Mouse (Mus musculus) hindbrain, postnatal 0 days (tissue): ENCODE measurements around the gene Itga8. TPM values are rescaled to one million over a fixed set of nuclear protein-coding genes. Genes with fewer than 3 reads are reported as not detected.

Source experiments
- ATAC-seq: fragments of 200-750 bp; cut with Nextera tagmentation; 2 replicates; pipeline ENCODE4 v1.8.0; 2017; ENCODE audit warnings: mild to moderate bottlenecking, moderate TSS enrichment, moderate library complexity
- DNase-seq: peaks from one replicate; pipeline ENCODE4 v3.0.0-alpha.2; 2015; ENCODE audit warnings: low spot score
- H3K27ac ChIP-seq: fragments of 300-500 bp; sonication (generic); 2 replicates; pipeline ENCODE4 v1.5.1; 2014; ENCODE audit warnings: mild to moderate bottlenecking
- H3K27me3 ChIP-seq: fragments of 300-500 bp; sonication (generic); 2 replicates; pipeline ENCODE4 v1.6.1; 2014; ENCODE audit warnings: low read length, mixed read lengths; ENCODE audit not compliant: insufficient read depth
- H3K36me3 ChIP-seq: fragments of 300-500 bp; sonication (generic); 2 replicates; pipeline ENCODE4 v1.6.1; 2014; ENCODE audit warnings: low read length, mixed read lengths; ENCODE audit not compliant: insufficient read depth
- H3K4me1 ChIP-seq: fragments of 300-500 bp; sonication (generic); 2 replicates; pipeline ENCODE4 v1.6.1; 2014; ENCODE audit warnings: antibody characterized with exemption, low read length, mixed read lengths; ENCODE audit not compliant: insufficient read depth
- H3K4me2 ChIP-seq: fragments of 300-500 bp; sonication (generic); 2 replicates; pipeline ENCODE4 v1.6.1; 2014; ENCODE audit warnings: low read depth, mild to moderate bottlenecking, low read length, moderate library complexity, mixed read lengths
- H3K4me3 ChIP-seq: fragments of 300-500 bp; sonication (generic); 2 replicates; pipeline ENCODE4 v1.5.1; 2014; ENCODE audit warnings: low read length
- H3K9ac ChIP-seq: fragments of 300-500 bp; sonication (generic); replicated peaks from 2 replicates; pipeline ENCODE4 v1.6.1; 2014; ENCODE audit warnings: mild to moderate bottlenecking, low read length, moderate library complexity, mixed read lengths
- H3K9me3 ChIP-seq: fragments of 300-500 bp; sonication (generic); 2 replicates; pipeline ENCODE4 v1.6.1; 2016; ENCODE audit warnings: low read length, mixed read lengths
- CTCF ChIP-seq: IDR thresholded peaks from 2 replicates; pipeline ENCODE4 v1.5.1; 2016; ENCODE audit warnings: antibody characterized with exemption, control low read depth, low read depth
- WGBS: fragments of 180-500 bp; shearing (Covaris S2); extraction: QIAGEN DNeasy Blood & Tissue Kit; methylation state at CpG from one replicate; pipeline ENCODE4 v1.1.7; 2014; 5-methylcytosine and 5-hydroxymethylcytosine counted together
- polyA plus RNA-seq: library from polyadenylated mRNA; unstranded; fragments of >200 nt; fragmentation: Nextera tagmentation; extraction: Ambion mirVana; gene quantifications from 2 replicates; pipeline ENCODE4 v1.2.1, GENCODE M21; 2015
- total RNA-seq: library from RNA; depleted of rRNA; stranded (reverse); fragments of >200 nt; gene quantifications from 2 replicates; pipeline ENCODE4 v1.2.3, GENCODE M21; 2014

Gene Itga8
- total and polyA plus RNA-seq, 2 experiments from 2014 or later: 2.9 to 3.6 TPM

- ATAC-seq: no peak
- WGBS: 73% methylated on average over 6 of the region's 6 CpGs
These were observed 147.0 kb downstream of the Itga8 start for GRCm38 (mm10) chr2:12154676-12155075.

GRCm38 (mm10) chr2:12153551-12153950, 148.2 kb downstream of the Itga8 start:
- H3K27ac ChIP-seq: no peak overlapping the region
- H3K4me2 ChIP-seq: no peak overlapping the region
- H3K36me3 ChIP-seq: no peaks in the 10 kb centered on the region
- H3K4me3 ChIP-seq: no peak overlapping the region
- no peaks in the 10 kb centered on the region for H3K9me3 ChIP-seq
- no peak for TF ChIP-seq CTCF
- no peaks in the 10 kb centered on the region for H3K4me1 ChIP-seq
- WGBS: 76% methylated on average over 1 of the region's 1 CpGs
- ATAC-seq (no peak), DNase-seq (no peak)
- no peak overlapping the region for H3K9ac ChIP-seq
- H3K27me3 ChIP-seq: no peaks in the 10 kb centered on the region

More at GRCm38 (mm10) chr2:12154676-12155075, 147.0 kb downstream of the Itga8 start:
- H3K27me3 ChIP-seq: no peaks in the 10 kb centered on the region
- no peak overlapping the region for H3K4me2 ChIP-seq
- no peak for DNase-seq
- no peak overlapping the region for H3K27ac ChIP-seq
- no peaks in the 10 kb centered on the region for H3K4me1 ChIP-seq
- no peak overlapping the region for H3K9ac ChIP-seq
- H3K9me3 ChIP-seq: no peaks in the 10 kb centered on the region
- no peaks in the 10 kb centered on the region for H3K36me3 ChIP-seq
- no peak overlapping the region for H3K4me3 ChIP-seq
- no peak for TF ChIP-seq CTCF

GRCm38 (mm10) chr2:12147902-12148301, 153.8 kb downstream of the Itga8 start:
- Histone ChIP-seq H3K9ac (no peak overlapping the region), H3K9me3 (no peaks in the 10 kb centered on the region), H3K4me3 (no peak overlapping the region), H3K4me2 (no peak overlapping the region), H3K27ac (no peak overlapping the region), H3K4me1 (no peaks in the 10 kb centered on the region), H3K27me3 (no peaks in the 10 kb centered on the region), H3K36me3 (no peaks in the 10 kb centered on the region)
- TF ChIP-seq CTCF: no peak
- no peak for ATAC-seq
- 74% methylated on average over 2 of the region's 2 CpGs for WGBS
- DNase-seq: no peak

- WGBS: 59% methylated on average over 2 of the region's 2 CpGs
These were observed 155.1 kb downstream of the Itga8 start for GRCm38 (mm10) chr2:12146612-12147011.

GRCm38 (mm10) chr2:12138765-12139368, 162.9 kb downstream of the Itga8 start:
- H3K9me3 ChIP-seq: no peaks in the 10 kb centered on the region
- H3K4me3 ChIP-seq: no peak overlapping the region
- H3K9ac ChIP-seq: no peak overlapping the region
- no peaks in the 10 kb centered on the region for H3K27me3 ChIP-seq
- TF ChIP-seq CTCF: no peak
- no peaks in the 10 kb centered on the region for H3K36me3 ChIP-seq
- 86% methylated on average over 5 of the region's 5 CpGs for WGBS
- no peak for ATAC-seq
- no peak overlapping the region for H3K27ac ChIP-seq
- no peaks in the 10 kb centered on the region for H3K4me1 ChIP-seq
- no peak for DNase-seq
- H3K4me2 ChIP-seq: no peak overlapping the region

More at GRCm38 (mm10) chr2:12146612-12147011, 155.1 kb downstream of the Itga8 start:
- no peaks in the 10 kb centered on the region for H3K4me1 ChIP-seq
- H3K9me3 ChIP-seq: no peaks in the 10 kb centered on the region
- no peak overlapping the region for H3K4me2 ChIP-seq
- no peak overlapping the region for H3K27ac ChIP-seq
- no peaks in the 10 kb centered on the region for H3K36me3 ChIP-seq
- TF ChIP-seq CTCF: no peak
- H3K27me3 ChIP-seq: no peaks in the 10 kb centered on the region
- ATAC-seq (no peak), DNase-seq (no peak)
- no peak overlapping the region for H3K4me3 ChIP-seq
- H3K9ac ChIP-seq: no peak overlapping the region

- Histone ChIP-seq H3K27ac (no peak overlapping the region), H3K9me3 (no peaks in the 10 kb centered on the region), H3K4me3 (no peak overlapping the region), H3K4me2 (no peak overlapping the region), H3K36me3 (no peaks in the 10 kb centered on the region), H3K9ac (no peak overlapping the region), H3K27me3 (no peaks in the 10 kb centered on the region), H3K4me1 (no peaks in the 10 kb centered on the region)
- TF ChIP-seq CTCF: no peak
- DNase-seq: no peak
- no peak for ATAC-seq
These were observed 175.1 kb downstream of the Itga8 start for GRCm38 (mm10) chr2:12126580-12126979.

- no peak overlapping the region for H3K4me3 ChIP-seq
- no peaks in the 10 kb centered on the region for H3K36me3 ChIP-seq
- 93% methylated on average over 2 of the region's 2 CpGs for WGBS
- H3K4me1 ChIP-seq: no peaks in the 10 kb centered on the region
- no peak overlapping the region for H3K27ac ChIP-seq
- H3K27me3 ChIP-seq: no peaks in the 10 kb centered on the region
- H3K9ac ChIP-seq: no peak overlapping the region
- H3K4me2 ChIP-seq: no peak overlapping the region
- H3K9me3 ChIP-seq: no peaks in the 10 kb centered on the region
- no peak for DNase-seq
- no peak for TF ChIP-seq CTCF
- ATAC-seq: no peak
These were observed 186.2 kb downstream of the Itga8 start for GRCm38 (mm10) chr2:12115479-12115878.
